Mouse (Mus musculus) midbrain, embryonic 16.5 days (tissue): ENCODE data around the gene Emx1. TPM values are rescaled to one million over a fixed set of nuclear protein-coding genes. Genes with fewer than 3 reads are reported as not detected.

ENCODE experiments used
- ATAC-seq: fragments of 200-750 bp; cut with Nextera tagmentation; 2 replicates; pipeline ENCODE4 v1.8.0; 2017; ENCODE audit warnings: moderate TSS enrichment
- H3K27ac ChIP-seq: fragments of 300-500 bp; sonication (generic); 2 replicates; pipeline ENCODE4 v1.5.1; 2014; ENCODE audit warnings: mild to moderate bottlenecking, low read length, mixed read lengths
- H3K27me3 ChIP-seq: fragments of 300-500 bp; sonication (generic); 2 replicates; pipeline ENCODE4 v1.6.1; 2014; ENCODE audit warnings: low read depth, low read length, mixed read lengths; ENCODE audit not compliant: control insufficient read depth, insufficient read depth
- H3K36me3 ChIP-seq: fragments of 300-500 bp; sonication (generic); 2 replicates; pipeline ENCODE4 v1.6.1; 2014; ENCODE audit warnings: mild to moderate bottlenecking, low read length, moderate library complexity, mixed read lengths; ENCODE audit not compliant: control insufficient read depth, insufficient read depth
- H3K4me1 ChIP-seq: fragments of 300-500 bp; sonication (generic); 2 replicates; pipeline ENCODE4 v1.6.1; 2014; ENCODE audit warnings: mild to moderate bottlenecking, low read length, mixed read lengths; ENCODE audit not compliant: control insufficient read depth, insufficient read depth
- H3K4me2 ChIP-seq: fragments of 300-500 bp; sonication (generic); 2 replicates; pipeline ENCODE4 v1.6.1; 2014; ENCODE audit warnings: mild to moderate bottlenecking, low read length, mixed read lengths
- H3K4me3 ChIP-seq: fragments of 300-500 bp; sonication (generic); 2 replicates; pipeline ENCODE4 v1.5.1; 2014; ENCODE audit warnings: low read depth, mild to moderate bottlenecking, low read length, moderate library complexity, mixed read lengths
- H3K9ac ChIP-seq: fragments of 300-500 bp; sonication (generic); 2 replicates; pipeline ENCODE4 v1.6.1; 2014; ENCODE audit warnings: low read depth, low read length, mixed read lengths
- H3K9me3 ChIP-seq: fragments of 300-500 bp; sonication (generic); replicated peaks from 2 replicates; pipeline ENCODE4 v1.6.1; 2014; ENCODE audit warnings: mild to moderate bottlenecking, low read length, mixed read lengths; ENCODE audit not compliant: control insufficient read depth, poor library complexity, severe bottlenecking
- WGBS: fragments of 180-500 bp; shearing (Covaris S2); extraction: QIAGEN DNeasy Blood & Tissue Kit; methylation state at CpG from one replicate; pipeline ENCODE4 v1.1.7; 2014; 5-methylcytosine and 5-hydroxymethylcytosine counted together
- polyA plus RNA-seq: library from polyadenylated mRNA; unstranded; fragments of >200 nt; fragmentation: Nextera tagmentation; extraction: Ambion mirVana; gene quantifications from 2 replicates; pipeline ENCODE4 v1.2.1, GENCODE M21; 2015

Gene Emx1
- polyA plus RNA-seq, 1 experiment from 2014 or later = 1.2 TPM

- Histone ChIP-seq H3K4me2 (no peak overlapping the region), H3K9ac (no peak overlapping the region), H3K27ac (no peak overlapping the region), H3K4me3 (no peak overlapping the region), H3K36me3 (no peaks in the 10 kb centered on the region), H3K9me3 (no peaks in the 10 kb centered on the region), H3K4me1 (no peaks in the 10 kb centered on the region), H3K27me3 (no peaks in the 10 kb centered on the region)
- ATAC-seq = no peak
- 44% methylated on average over 7 of the region's 7 CpGs for WGBS
These were observed 45.8 kb downstream of the Emx1 start for GRCm38 (mm10) chr6:85232836-85233623.

- WGBS = 25% methylated on average over 5 of the region's 5 CpGs
- no peak overlapping the region for H3K4me2 ChIP-seq
- H3K9ac ChIP-seq = no peak overlapping the region
- no peak for ATAC-seq
- no peaks in the 10 kb centered on the region for H3K4me1 ChIP-seq
- H3K27ac ChIP-seq = no peak overlapping the region
- H3K27me3 ChIP-seq = no peaks in the 10 kb centered on the region
- no peak overlapping the region for H3K4me3 ChIP-seq
- no peaks in the 10 kb centered on the region for H3K36me3 ChIP-seq
- H3K9me3 ChIP-seq = no peaks in the 10 kb centered on the region
These were observed 47.6 kb downstream of the Emx1 start for GRCm38 (mm10) chr6:85234796-85235195.

GRCm38 (mm10) chr6:85237001-85237400, 49.8 kb downstream of the Emx1 start:
- no peak overlapping the region for H3K4me2 ChIP-seq
- WGBS = 45% methylated on average over 5 of the region's 5 CpGs
- H3K4me1 ChIP-seq = no peaks in the 10 kb centered on the region
- H3K36me3 ChIP-seq = no peaks in the 10 kb centered on the region
- no peaks in the 10 kb centered on the region for H3K27me3 ChIP-seq
- no peak overlapping the region for H3K4me3 ChIP-seq
- no peak overlapping the region for H3K9ac ChIP-seq
- H3K27ac ChIP-seq = no peak overlapping the region
- no peaks in the 10 kb centered on the region for H3K9me3 ChIP-seq
- ATAC-seq = no peak

- H3K4me3 ChIP-seq = no peak overlapping the region
- no peak overlapping the region for H3K27ac ChIP-seq
- no peaks in the 10 kb centered on the region for H3K4me1 ChIP-seq
- ATAC-seq = no peak
- 54% methylated on average over 10 of the region's 10 CpGs for WGBS
- no peaks in the 10 kb centered on the region for H3K27me3 ChIP-seq
- H3K9me3 ChIP-seq = no peaks in the 10 kb centered on the region
- no peak overlapping the region for H3K4me2 ChIP-seq
- no peak overlapping the region for H3K9ac ChIP-seq
- no peaks in the 10 kb centered on the region for H3K36me3 ChIP-seq
These were observed 50.5 kb downstream of the Emx1 start for GRCm38 (mm10) chr6:85237595-85238337.

GRCm38 (mm10) chr6:85239044-85239489, 51.8 kb downstream of the Emx1 start:
- H3K36me3 ChIP-seq = no peaks in the 10 kb centered on the region
- H3K4me2 ChIP-seq = no peak overlapping the region
- ATAC-seq = peak; percentile 44
- H3K9ac ChIP-seq = no peak overlapping the region
- WGBS = 11% methylated on average over 4 of the region's 4 CpGs
- H3K4me1 ChIP-seq = no peaks in the 10 kb centered on the region
- H3K9me3 ChIP-seq = no peaks in the 10 kb centered on the region
- H3K27ac ChIP-seq = no peak overlapping the region
- no peak overlapping the region for H3K4me3 ChIP-seq
- H3K27me3 ChIP-seq = no peaks in the 10 kb centered on the region

- H3K9ac ChIP-seq = no peak overlapping the region
- ATAC-seq = no peak
- no peaks in the 10 kb centered on the region for H3K9me3 ChIP-seq
- H3K27ac ChIP-seq = no peak overlapping the region
- H3K27me3 ChIP-seq = no peaks in the 10 kb centered on the region
- 73% methylated on average over 9 of the region's 9 CpGs for WGBS
- H3K36me3 ChIP-seq = no peaks in the 10 kb centered on the region
- no peak overlapping the region for H3K4me3 ChIP-seq
- no peaks in the 10 kb centered on the region for H3K4me1 ChIP-seq
- H3K4me2 ChIP-seq = no peak overlapping the region
These were observed 62.6 kb downstream of the Emx1 start for GRCm38 (mm10) chr6:85249821-85250220.

- Histone ChIP-seq H3K4me2 (no peak overlapping the region), H3K4me3 (no peak overlapping the region), H3K4me1 (no peaks in the 10 kb centered on the region), H3K27ac (no peak overlapping the region), H3K9ac (no peak overlapping the region), H3K36me3 (no peaks in the 10 kb centered on the region), H3K9me3 (no peaks in the 10 kb centered on the region), H3K27me3 (no peaks in the 10 kb centered on the region)
- 48% methylated on average over 6 of the region's 6 CpGs for WGBS
- no peak for ATAC-seq
These were observed 63.6 kb downstream of the Emx1 start for GRCm38 (mm10) chr6:85250811-85251241.

- ATAC-seq = no peak
- Histone ChIP-seq H3K4me1 (no peaks in the 10 kb centered on the region), H3K27ac (no peak overlapping the region), H3K4me2 (no peak overlapping the region), H3K9ac (no peak overlapping the region), H3K4me3 (no peak overlapping the region), H3K36me3 (no peaks in the 10 kb centered on the region), H3K27me3 (no peaks in the 10 kb centered on the region), H3K9me3 (no peaks in the 10 kb centered on the region)
- 78% methylated on average over 17 of the region's 17 CpGs for WGBS
These were observed 65.2 kb downstream of the Emx1 start for GRCm38 (mm10) chr6:85252251-85253058.
